Mouse (Mus musculus) stomach, postnatal 0 days (tissue): ENCODE measurements around the gene Kirrel3.

Experiments used
- CTCF ChIP-seq: IDR thresholded peaks from 2 replicates; pipeline ENCODE4 v1.5.1; 2016; ENCODE audit warnings: antibody characterized with exemption, low read depth, mild to moderate bottlenecking, moderate library complexity
- EP300 ChIP-seq: optimal IDR thresholded peaks from 2 replicates; pipeline ENCODE3; 2016; ENCODE audit warnings: antibody characterized with exemption

- TF ChIP-seq CTCF = no peak
- TF ChIP-seq EP300 = no peak
These were observed 45.0 kb upstream of the Kirrel3 start for GRCm38 (mm10) chr9:34440721-34441120.
